Mouse (Mus musculus): ENCODE measurements around the gene C130079G13Rik.
"Not testable (repeated sequence)": the region's sequence is repeated elsewhere in the genome, so short reads cannot be mapped to it uniquely, and the experiment has no call there.

The C130079G13Rik gene

DNA sequence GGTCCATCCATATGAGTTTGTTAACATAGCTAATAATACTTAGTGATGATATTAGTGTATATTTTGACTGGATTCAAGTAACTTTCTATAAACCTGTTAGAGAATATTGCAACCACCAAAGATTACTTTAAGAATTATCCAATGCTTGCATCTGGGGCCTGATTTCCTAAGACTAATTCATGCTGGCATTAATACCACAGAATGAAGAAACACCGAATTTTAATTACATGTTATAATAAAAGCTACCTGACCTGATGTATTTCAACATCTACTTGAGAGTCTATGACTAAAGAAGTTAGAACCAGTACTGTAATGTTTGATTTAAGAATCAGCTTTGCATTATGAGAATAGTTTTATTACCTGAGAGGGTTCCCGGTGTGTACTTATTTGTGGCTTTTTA is at the start of gene C130079G13Rik:
TSS of gene C130079G13Rik (plus strand) at position 301 of the 400 bp plus-strand sequence.
- DNase-seq (ENCODE audit: low read depth) = no peak

DNA sequence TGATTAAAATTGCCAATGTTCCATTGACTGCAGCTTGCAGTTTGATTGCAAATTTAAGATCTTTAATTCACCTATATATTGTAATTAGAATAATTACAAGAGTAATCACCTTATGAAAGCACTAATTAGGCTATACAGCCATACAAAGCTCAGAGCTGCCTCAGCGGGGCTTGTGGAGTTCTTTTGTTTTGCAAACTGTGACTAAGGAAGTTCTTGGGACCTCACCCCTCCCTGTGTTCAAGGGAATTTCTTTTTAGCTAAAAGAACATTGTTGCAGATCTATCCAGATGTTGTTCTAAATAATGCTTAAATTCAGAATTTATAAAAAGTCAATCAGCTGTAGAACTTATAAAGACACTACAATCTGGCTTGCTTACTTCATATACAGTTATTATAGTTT is 47.4 kb upstream of the C130079G13Rik start:
- DNase-seq (ENCODE audit: low read depth) = not testable (repeated sequence)

- DNase-seq (ENCODE audit: low read depth) = not testable (repeated sequence)
Measured at GRCm38 (mm10) chr3:59879801-59880554, 45.0 kb upstream of the C130079G13Rik start.

GRCm38 (mm10) chr3:59893276-59893675 is 31.7 kb upstream of the C130079G13Rik start:
- DNase-seq (ENCODE audit: low read depth) = no peak

- no peak for DNase-seq (ENCODE audit: low read depth)
Measured at GRCm38 (mm10) chr3:59934621-59935020, 9.6 kb downstream of the C130079G13Rik start.

DNA sequence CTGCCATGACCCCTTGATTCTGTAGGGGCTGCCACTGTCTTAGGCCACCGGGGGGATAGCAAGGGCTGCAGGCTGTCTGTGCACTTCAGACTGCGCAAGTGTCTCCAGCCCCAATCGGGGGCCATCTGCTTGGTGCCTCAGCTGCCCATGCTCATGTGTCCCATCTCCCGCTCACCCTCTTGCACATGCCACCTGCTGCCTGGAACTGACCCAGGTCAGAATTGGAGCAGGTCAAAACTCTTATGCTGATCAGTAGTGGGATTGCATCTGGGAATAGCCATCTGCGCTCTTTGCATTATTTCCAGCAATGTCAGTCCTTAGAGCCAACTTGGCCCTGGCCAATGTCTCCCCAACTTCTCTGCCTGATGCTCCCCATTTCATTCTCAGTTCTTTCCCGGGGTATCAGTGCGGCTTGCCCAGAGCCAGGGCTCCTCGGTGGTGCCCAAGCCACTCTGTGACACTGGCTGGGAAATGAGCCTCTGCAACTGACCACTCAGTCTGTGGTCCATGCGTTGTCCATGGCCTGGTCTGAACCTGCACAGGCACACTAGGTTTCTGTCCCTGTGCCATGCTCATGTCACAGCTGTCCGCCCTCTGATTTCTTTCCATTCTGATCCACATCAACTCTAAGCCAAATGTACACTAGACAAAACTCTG is 22.4 kb downstream of the C130079G13Rik start:
- no peak for DNase-seq (ENCODE audit: low read depth)

- DNase-seq (ENCODE audit: low read depth) = no peak
Measured at GRCm38 (mm10) chr3:59970891-59971290, 45.9 kb downstream of the C130079G13Rik start.

DNA sequence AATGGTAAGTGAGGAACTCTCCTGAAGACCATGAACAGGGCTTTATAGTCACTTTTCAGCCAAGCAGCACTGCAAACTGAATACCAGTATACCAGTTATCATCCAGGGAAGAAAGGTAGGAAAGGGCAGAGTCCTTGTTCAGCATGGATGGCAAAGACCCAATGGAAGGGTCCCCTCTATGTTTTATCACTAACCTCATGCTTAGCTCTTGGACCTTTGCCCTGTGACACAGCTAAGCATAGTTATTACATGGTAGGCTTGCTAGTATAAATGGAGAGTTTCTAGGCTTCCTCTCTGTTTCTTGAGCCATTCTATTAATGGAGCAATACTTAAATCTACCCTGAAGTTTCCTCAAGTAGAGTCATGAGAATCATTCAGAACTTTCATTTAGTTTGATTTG is 49.6 kb downstream of the C130079G13Rik start:
- DNase-seq (ENCODE audit: low read depth) = no peak

All from c-Kit-positive CD71-negative TER-119-negative erythroid progenitor cells, embryonic 14.5 days (primary cell).